Mouse (Mus musculus): ENCODE results near the gene Tbr1.
A peak's percentile ranks its signal among the peaks of the same experiment; 100 is the strongest.

The Tbr1 gene

GRCm38 (mm10) chr2:61802656-61803251 lies at the start of gene Tbr1:
Gene Tbr1, plus strand, starts transcription at chr2:61802930.
- no peak for DNase-seq

DNA sequence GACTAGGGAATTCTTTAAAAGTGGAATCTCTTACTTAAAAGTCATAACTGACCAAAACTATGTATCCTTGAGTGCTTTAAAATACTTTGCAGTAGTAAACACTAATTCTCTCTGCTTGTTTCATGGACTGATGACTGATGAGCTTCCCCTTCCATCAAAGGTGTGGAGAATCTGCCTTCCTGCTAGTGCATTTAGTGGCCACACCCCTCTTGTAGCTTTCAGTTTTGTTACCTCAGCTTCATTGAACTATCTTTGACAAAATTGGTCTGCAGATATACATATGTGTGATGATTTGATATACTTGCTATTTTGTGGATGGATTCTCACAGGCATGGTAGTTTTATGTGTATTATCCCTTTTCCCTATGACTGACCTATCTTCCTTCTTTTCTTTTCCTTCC lies 47.7 kb upstream of the Tbr1 start:
- no peak for DNase-seq

DNA sequence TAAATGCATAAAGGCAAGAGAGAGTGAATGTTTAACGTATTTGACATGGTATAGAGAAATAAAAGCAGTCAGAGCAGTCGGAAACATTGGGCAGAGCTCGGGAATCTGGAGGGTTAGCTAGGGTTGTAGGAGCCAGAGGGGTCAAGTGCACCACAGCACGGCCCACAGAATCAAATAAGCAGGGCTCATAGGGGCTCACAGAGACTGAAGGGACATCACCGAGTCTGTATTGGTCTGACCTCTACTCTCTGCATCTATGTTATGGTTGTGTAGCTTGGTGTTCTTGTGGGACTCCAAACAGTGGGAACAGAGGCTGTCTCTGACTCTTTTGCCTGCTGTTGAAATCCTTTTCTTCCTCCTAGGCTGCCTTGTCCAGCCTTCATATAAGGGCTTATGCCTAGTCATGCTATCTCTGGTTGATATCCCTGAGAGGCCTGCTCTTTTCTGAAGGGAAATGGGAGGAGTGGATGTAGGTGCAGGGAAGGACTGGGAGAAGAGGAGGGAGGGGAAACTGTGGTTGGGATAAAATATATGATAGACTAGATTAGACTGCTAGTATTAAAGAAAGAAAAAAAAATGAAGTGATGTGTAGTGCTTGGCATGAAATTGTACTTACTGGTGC lies 43.4 kb upstream of the Tbr1 start:
- DNase-seq = no peak

- DNase-seq = no peak
Measured at GRCm38 (mm10) chr2:61760044-61760443, 42.7 kb upstream of the Tbr1 start.

DNA sequence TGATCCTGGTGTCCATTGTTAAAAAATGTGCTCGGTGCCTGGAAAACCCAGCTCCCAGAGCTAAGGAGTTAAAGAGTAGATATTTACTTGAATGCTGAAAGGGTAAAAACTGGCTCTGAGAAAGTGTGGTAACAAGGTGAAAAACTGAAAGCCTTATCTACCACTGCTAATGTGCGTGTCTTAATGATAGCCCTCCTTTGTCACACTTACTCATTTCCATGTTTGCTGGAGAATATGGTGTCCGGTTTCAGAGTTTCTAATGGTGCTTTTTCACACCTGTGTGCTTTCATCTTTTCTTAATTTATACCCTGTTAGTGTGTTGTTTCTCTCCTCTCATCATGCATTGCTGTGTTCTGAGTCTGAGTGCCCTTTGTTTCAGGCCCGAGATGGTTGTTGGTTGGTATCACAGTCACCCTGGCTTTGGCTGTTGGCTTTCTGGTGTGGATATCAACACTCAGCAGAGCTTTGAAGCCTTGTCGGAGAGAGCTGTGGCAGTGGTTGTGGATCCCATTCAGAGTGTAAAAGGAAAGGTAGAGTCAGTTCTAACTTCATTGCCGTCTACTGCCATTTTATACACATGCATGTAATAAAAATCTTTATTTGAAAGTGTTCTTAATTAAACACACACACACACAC lies 38.1 kb upstream of the Tbr1 start:
- DNase-seq = no peak

GRCm38 (mm10) chr2:61765526-61765925 lies 37.2 kb upstream of the Tbr1 start:
- no peak for DNase-seq

DNA sequence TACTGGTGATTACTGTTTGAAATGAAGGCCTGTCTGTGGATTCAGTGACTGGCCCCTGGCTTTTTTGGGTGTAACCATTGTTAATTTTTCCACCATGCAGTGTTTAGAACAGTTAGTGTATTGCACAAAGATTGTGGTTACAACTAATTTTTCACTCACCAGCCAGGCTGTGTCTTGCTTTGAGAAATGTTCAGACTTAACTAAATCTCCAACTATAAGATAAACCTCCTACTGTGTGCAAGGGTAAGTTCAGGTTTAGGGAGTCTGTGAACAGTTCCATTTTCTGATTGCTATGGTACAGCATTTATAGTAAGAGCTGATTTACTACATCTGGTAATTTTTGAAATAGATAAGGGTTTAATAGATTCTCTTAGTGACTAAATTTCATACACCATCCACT lies 21.9 kb upstream of the Tbr1 start:
- DNase-seq = no peak

- DNase-seq = no peak
Measured at GRCm38 (mm10) chr2:61794960-61795359, 7.8 kb upstream of the Tbr1 start.

GRCm38 (mm10) chr2:61798048-61798447 lies 4.7 kb upstream of the Tbr1 start:
- DNase-seq = no peak

DNA sequence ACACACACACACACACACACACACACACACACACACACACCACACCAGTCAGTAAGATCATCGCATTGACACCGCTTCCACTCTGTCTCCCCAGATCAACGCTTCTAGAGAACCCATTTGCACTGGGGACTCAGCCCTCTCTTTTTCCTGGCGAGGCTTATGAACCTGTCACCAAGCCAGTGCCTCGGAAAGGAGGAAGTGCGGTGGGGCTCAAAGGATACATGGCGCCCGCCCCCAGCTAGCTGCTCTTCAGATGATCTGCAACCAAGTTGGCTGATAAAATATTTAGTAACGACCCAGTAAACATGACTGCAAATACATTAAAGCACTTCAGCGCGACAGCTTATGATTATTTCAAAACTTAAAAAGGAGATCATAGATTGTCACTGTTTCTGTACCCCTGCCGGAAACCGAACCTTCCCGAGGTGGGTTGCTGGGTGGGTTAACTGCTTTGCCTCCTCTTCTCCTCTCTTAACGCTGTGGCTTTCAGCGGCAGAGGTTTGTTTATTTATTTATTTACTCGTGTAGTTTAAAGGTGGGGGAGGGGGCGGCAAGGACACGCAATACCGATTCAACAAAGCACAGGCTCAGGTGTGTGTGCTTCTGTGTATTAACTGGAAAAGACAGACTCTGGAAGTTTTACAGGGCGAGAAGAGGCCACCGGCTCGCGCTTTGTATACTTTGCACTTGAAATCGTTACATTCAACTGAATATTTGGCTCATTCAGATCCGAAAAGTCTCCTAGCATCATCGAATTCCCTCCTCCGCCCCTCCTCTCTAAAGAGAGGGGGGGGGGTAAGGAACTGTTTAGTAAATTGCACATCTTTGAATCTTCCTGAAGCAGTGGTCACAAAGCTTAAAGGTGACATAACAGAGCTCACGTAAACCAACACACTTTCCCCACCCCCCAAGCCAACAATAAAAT lies 975 bp downstream of the Tbr1 start:
- DNase-seq = no peak

GRCm38 (mm10) chr2:61804382-61804840 lies 1.7 kb downstream of the Tbr1 start:
- DNase-seq = no peak

- DNase-seq = peak in 1 of 2 experiments; percentile 13
Measured at GRCm38 (mm10) chr2:61804841-61805540, 2.3 kb downstream of the Tbr1 start.

DNA sequence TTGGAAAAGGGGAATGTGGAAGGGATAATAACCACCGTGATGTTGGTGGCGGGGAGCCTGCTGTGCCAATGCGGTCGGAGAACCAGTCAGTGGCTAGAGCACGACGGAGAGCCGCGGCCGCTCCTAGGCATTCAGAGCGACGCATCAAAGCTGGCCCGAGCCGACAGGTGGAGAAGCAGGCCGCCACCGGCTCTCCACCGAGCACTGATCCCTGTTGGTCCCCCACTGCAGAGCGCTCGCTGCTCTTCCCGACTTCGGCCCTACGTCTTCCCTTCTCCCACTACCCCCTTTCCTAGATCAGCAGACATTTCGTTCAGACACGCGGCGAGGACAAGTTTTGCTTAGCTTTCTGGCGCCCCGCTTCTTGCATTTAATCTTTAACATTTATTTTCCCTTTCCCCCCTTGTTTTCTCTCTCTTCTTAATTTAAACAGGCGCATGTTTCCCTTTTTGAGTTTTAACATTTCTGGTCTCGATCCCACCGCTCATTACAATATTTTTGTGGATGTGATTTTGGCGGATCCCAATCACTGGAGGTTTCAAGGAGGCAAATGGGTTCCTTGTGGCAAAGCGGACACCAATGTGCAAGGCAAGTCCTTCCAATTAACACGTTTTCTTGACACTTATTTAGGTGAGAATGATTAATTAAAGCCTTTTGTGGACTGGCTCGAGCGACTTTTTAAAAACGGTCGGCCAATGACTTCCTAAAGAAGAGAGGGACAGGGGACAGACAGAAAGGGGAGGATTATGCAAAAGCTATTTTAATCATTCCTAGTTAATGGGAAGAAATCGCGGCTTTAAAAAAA lies 3.0 kb downstream of the Tbr1 start:
- DNase-seq = peak; percentile 6 to 23

DNA sequence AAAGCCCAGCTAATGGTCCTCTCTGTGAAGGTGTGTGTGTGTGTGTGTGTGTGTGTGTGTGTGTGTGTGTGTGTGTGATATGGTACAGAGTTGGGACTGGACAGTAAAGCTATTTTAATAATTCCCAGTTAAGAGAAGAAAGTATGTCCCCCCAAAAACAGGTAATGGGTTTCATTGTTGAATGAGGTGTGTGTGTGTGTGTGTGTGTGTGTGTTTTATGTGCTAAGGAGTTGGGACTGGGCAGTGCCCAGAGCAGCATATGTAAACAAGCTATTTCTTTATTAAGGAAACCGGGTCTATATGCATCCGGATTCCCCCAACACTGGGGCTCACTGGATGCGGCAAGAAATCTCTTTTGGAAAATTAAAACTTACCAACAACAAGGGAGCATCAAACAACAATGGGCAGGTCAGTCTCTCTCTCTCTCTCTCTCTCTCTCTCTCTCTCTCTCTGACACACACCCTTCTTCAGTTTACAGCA lies 3.7 kb downstream of the Tbr1 start:
- no peak for DNase-seq

DNA sequence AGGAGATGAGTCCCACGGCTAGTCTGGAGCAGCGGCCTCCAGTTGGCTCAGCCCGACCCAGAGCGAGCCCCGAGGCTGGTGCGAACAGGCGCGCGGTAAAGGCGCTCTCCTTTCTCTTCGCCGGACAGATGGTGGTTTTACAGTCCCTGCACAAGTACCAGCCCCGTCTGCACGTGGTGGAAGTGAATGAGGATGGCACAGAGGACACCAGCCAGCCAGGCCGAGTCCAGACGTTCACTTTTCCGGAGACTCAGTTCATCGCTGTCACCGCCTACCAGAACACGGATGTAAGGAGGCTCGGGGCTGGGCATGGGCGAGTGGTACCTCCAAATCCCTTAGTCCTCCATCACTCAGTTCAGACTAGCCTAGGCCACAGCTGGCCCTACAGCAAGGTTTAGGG lies 4.4 kb downstream of the Tbr1 start:
- DNase-seq = peak; percentile 12 to 34

DNA sequence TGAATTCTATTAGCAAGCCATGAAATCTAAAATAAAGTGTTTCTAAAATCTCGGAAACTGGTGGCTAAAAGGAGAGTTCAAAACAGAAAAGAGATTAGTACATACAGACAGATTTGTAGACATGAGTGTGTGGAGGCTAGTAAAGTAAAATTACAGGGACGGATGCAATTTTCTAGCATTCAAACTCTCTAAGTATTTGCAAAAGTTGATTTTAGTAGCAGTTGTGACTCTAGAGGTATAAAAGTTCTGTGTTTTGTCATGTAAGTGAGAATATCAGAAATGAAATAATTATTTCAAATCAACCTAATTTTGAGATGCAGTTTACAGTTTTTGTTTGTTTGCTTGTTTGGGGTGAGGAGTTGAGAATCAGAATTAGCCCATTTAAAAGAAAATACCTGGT lies 5.1 kb downstream of the Tbr1 start:
- no peak for DNase-seq

DNA sequence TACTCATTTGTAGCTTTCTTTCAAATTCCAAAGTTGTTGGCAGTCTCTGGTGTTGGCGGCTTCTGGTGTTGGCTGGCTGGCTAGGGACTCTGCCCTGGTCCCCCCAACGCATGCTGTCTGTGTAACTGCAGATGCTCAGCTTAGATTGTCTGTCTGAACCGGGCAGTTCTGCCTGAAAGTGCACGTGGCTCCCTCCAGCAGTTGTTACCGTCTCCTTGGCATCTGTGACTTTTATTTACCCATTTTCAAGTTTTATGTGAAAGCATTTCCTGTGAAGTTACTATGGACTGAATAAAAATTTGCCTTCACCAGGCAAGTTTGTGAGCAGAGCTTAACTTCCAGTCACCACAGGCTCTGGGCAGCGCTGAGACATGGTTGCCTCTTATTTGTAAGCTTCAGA lies 6.0 kb downstream of the Tbr1 start:
- no peak for DNase-seq

GRCm38 (mm10) chr2:61809381-61809780 lies 6.7 kb downstream of the Tbr1 start:
- no peak for DNase-seq

- DNase-seq = no peak
Measured at GRCm38 (mm10) chr2:61810751-61811150, 8.0 kb downstream of the Tbr1 start.

GRCm38 (mm10) chr2:61811163-61811506 lies 8.4 kb downstream of the Tbr1 start:
- no peak for DNase-seq
